Mouse (Mus musculus): ENCODE measurements around the gene Olfr1392. TPM values are rescaled to one million over a fixed set of nuclear protein-coding genes. Genes with fewer than 3 reads are reported as not detected.

The Olfr1392 gene
- polyA plus RNA-seq, 1 experiment from 2014 or later: not detected

GRCm38 (mm10) chr11:49259829-49260228, 25.3 kb upstream of the Olfr1392 start:
- Histone ChIP-seq H3K4me1 (replicated peaks) (no peaks in the 10 kb centered on the region), H3K4me3 (no peak overlapping the region), H3K9me3 (no peaks in the 10 kb centered on the region), H3K9ac (no peak overlapping the region), H3K36me3 (peaks cover 26% of the 10 kb centered on the region), H3K27me3 (no peaks in the 10 kb centered on the region), H3K27ac (replicated peaks) (no peak overlapping the region), H3K4me2 (no peak overlapping the region)
- WGBS: 84% methylated on average over 1 of the region's 1 CpGs
- ATAC-seq (ENCODE audit: low read depth): no peak

GRCm38 (mm10) chr11:49260598-49261312, 24.3 kb upstream of the Olfr1392 start:
- H3K4me2 ChIP-seq: no peak overlapping the region
- H3K9me3 ChIP-seq: no peaks in the 10 kb centered on the region
- no peaks in the 10 kb centered on the region for H3K4me1 ChIP-seq (replicated peaks)
- H3K27me3 ChIP-seq: no peaks in the 10 kb centered on the region
- no peak overlapping the region for H3K9ac ChIP-seq
- H3K36me3 ChIP-seq: peaks cover 30% of the 10 kb centered on the region
- no peak for ATAC-seq (ENCODE audit: low read depth)
- no peak overlapping the region for H3K4me3 ChIP-seq
- H3K27ac ChIP-seq (replicated peaks): no peak overlapping the region
- WGBS: 95% methylated on average over 21 of the region's 21 CpGs

- Histone ChIP-seq H3K4me3 (no peak overlapping the region), H3K9me3 (no peaks in the 10 kb centered on the region), H3K9ac (no peak overlapping the region), H3K36me3 (peaks cover 30% of the 10 kb centered on the region), H3K4me2 (no peak overlapping the region), H3K4me1 (replicated peaks) (no peaks in the 10 kb centered on the region), H3K27ac (replicated peaks) (no peak overlapping the region), H3K27me3 (no peaks in the 10 kb centered on the region)
- ATAC-seq (ENCODE audit: low read depth): no peak
- 94% methylated on average over 14 of the region's 14 CpGs for WGBS
Measured at GRCm38 (mm10) chr11:49261313-49261855, 23.7 kb upstream of the Olfr1392 start.

GRCm38 (mm10) chr11:49262286-49262685, 22.8 kb upstream of the Olfr1392 start:
- no peak for ATAC-seq (ENCODE audit: low read depth)
- H3K27ac ChIP-seq (replicated peaks): no peak overlapping the region
- 0 out of 2 replicates have a peak overlapping the region, but pooled peaks have one; percentile 8 for H3K9ac ChIP-seq
- peaks cover 30% of the 10 kb centered on the region for H3K36me3 ChIP-seq
- WGBS: 90% methylated on average over 5 of the region's 5 CpGs
- no peak overlapping the region for H3K4me3 ChIP-seq
- no peak overlapping the region for H3K4me2 ChIP-seq
- no peaks in the 10 kb centered on the region for H3K27me3 ChIP-seq
- no peaks in the 10 kb centered on the region for H3K4me1 ChIP-seq (replicated peaks)
- H3K9me3 ChIP-seq: no peaks in the 10 kb centered on the region

GRCm38 (mm10) chr11:49263149-49263548, 21.9 kb upstream of the Olfr1392 start:
- H3K36me3 ChIP-seq: peaks cover 30% of the 10 kb centered on the region
- H3K4me3 ChIP-seq: no peak overlapping the region
- 98% methylated on average over 6 of the region's 6 CpGs for WGBS
- no peaks in the 10 kb centered on the region for H3K4me1 ChIP-seq (replicated peaks)
- no peak overlapping the region for H3K27ac ChIP-seq (replicated peaks)
- ATAC-seq (ENCODE audit: low read depth): no peak
- no peaks in the 10 kb centered on the region for H3K27me3 ChIP-seq
- no peaks in the 10 kb centered on the region for H3K9me3 ChIP-seq
- H3K4me2 ChIP-seq: no peak overlapping the region
- H3K9ac ChIP-seq: no peak overlapping the region

GRCm38 (mm10) chr11:49264081-49264480, 21.0 kb upstream of the Olfr1392 start:
- H3K4me2 ChIP-seq: no peak overlapping the region
- H3K36me3 ChIP-seq: peaks cover 30% of the 10 kb centered on the region
- no peak for ATAC-seq (ENCODE audit: low read depth)
- no peak overlapping the region for H3K27ac ChIP-seq (replicated peaks)
- no peak overlapping the region for H3K4me3 ChIP-seq
- H3K27me3 ChIP-seq: no peaks in the 10 kb centered on the region
- WGBS: 87% methylated on average over 7 of the region's 7 CpGs
- H3K4me1 ChIP-seq (replicated peaks): no peaks in the 10 kb centered on the region
- H3K9ac ChIP-seq: no peak overlapping the region
- H3K9me3 ChIP-seq: no peaks in the 10 kb centered on the region

GRCm38 (mm10) chr11:49264622-49265021, 20.5 kb upstream of the Olfr1392 start:
- no peak for ATAC-seq (ENCODE audit: low read depth)
- Histone ChIP-seq H3K4me3 (no peak overlapping the region), H3K36me3 (peaks cover 30% of the 10 kb centered on the region), H3K9me3 (no peaks in the 10 kb centered on the region), H3K27me3 (no peaks in the 10 kb centered on the region), H3K9ac (no peak overlapping the region), H3K4me1 (replicated peaks) (no peaks in the 10 kb centered on the region), H3K27ac (replicated peaks) (no peak overlapping the region), H3K4me2 (no peak overlapping the region)
- 86% methylated on average over 11 of the region's 11 CpGs for WGBS

- no peaks in the 10 kb centered on the region for H3K4me1 ChIP-seq (replicated peaks)
- 85% methylated on average over 8 of the region's 8 CpGs for WGBS
- H3K36me3 ChIP-seq: peaks cover 30% of the 10 kb centered on the region
- H3K27ac ChIP-seq (replicated peaks): no peak overlapping the region
- no peak overlapping the region for H3K4me3 ChIP-seq
- H3K9ac ChIP-seq: no peak overlapping the region
- ATAC-seq (ENCODE audit: low read depth): no peak
- no peaks in the 10 kb centered on the region for H3K27me3 ChIP-seq
- H3K9me3 ChIP-seq: no peaks in the 10 kb centered on the region
- H3K4me2 ChIP-seq: no peak overlapping the region
Measured at GRCm38 (mm10) chr11:49265101-49265500, 20.0 kb upstream of the Olfr1392 start.

GRCm38 (mm10) chr11:49266671-49267070, 18.4 kb upstream of the Olfr1392 start:
- no peak overlapping the region for H3K4me3 ChIP-seq
- no peak overlapping the region for H3K27ac ChIP-seq (replicated peaks)
- H3K9me3 ChIP-seq: no peaks in the 10 kb centered on the region
- H3K4me2 ChIP-seq: no peak overlapping the region
- H3K9ac ChIP-seq: no peak overlapping the region
- no peak for ATAC-seq (ENCODE audit: low read depth)
- H3K4me1 ChIP-seq (replicated peaks): no peaks in the 10 kb centered on the region
- no peaks in the 10 kb centered on the region for H3K27me3 ChIP-seq
- 91% methylated on average over 6 of the region's 6 CpGs for WGBS
- H3K36me3 ChIP-seq: peaks cover 16% of the 10 kb centered on the region

GRCm38 (mm10) chr11:49267316-49267715, 17.8 kb upstream of the Olfr1392 start:
- H3K4me3 ChIP-seq: no peak overlapping the region
- H3K4me1 ChIP-seq (replicated peaks): no peaks in the 10 kb centered on the region
- no peak overlapping the region for H3K4me2 ChIP-seq
- WGBS: 83% methylated on average over 10 of the region's 10 CpGs
- no peaks in the 10 kb centered on the region for H3K9me3 ChIP-seq
- H3K36me3 ChIP-seq: peaks cover 10% of the 10 kb centered on the region
- H3K27me3 ChIP-seq: no peaks in the 10 kb centered on the region
- ATAC-seq (ENCODE audit: low read depth): no peak
- H3K27ac ChIP-seq (replicated peaks): no peak overlapping the region
- no peak overlapping the region for H3K9ac ChIP-seq

GRCm38 (mm10) chr11:49267970-49268579, 17.0 kb upstream of the Olfr1392 start:
- 79% methylated on average over 15 of the region's 15 CpGs for WGBS
- H3K27me3 ChIP-seq: no peaks in the 10 kb centered on the region
- H3K9me3 ChIP-seq: no peaks in the 10 kb centered on the region
- no peak overlapping the region for H3K4me2 ChIP-seq
- ATAC-seq (ENCODE audit: low read depth): no peak
- H3K9ac ChIP-seq: no peak overlapping the region
- H3K4me1 ChIP-seq (replicated peaks): no peaks in the 10 kb centered on the region
- H3K36me3 ChIP-seq: peaks cover 7% of the 10 kb centered on the region; the same call in 1 of the 2 replicates
- no peak overlapping the region for H3K27ac ChIP-seq (replicated peaks)
- H3K4me3 ChIP-seq: no peak overlapping the region

GRCm38 (mm10) chr11:49269761-49270160, 15.3 kb upstream of the Olfr1392 start:
- H3K4me2 ChIP-seq: no peak overlapping the region
- no peak overlapping the region for H3K4me3 ChIP-seq
- peaks cover 5% of the 10 kb centered on the region for H3K4me1 ChIP-seq (replicated peaks)
- WGBS: 92% methylated on average over 9 of the region's 9 CpGs
- no peak overlapping the region for H3K9ac ChIP-seq
- ATAC-seq (ENCODE audit: low read depth): no peak
- H3K36me3 ChIP-seq: peaks cover 5% of the 10 kb centered on the region; the same call in 1 of the 2 replicates
- H3K27me3 ChIP-seq: no peaks in the 10 kb centered on the region
- no peaks in the 10 kb centered on the region for H3K9me3 ChIP-seq
- no peak overlapping the region for H3K27ac ChIP-seq (replicated peaks)

All from neural tube, embryonic 13.5 days (tissue).